Mouse (Mus musculus) monocyte, adult 2 months (primary cell): ENCODE measurements around the gene Plekha6.

Experiments
- DNase-seq, 2 experiments: peaks; one replicate each; pipeline ENCODE4 v3.0.0; 2022; ENCODE audit warnings: low spot score in 2 of 2, low read depth in 1 of 2

The Plekha6 gene

GRCm38 (mm10) chr1:133213901-133214300 is 49.9 kb downstream of the Plekha6 start:
- DNase-seq, result no peak

- DNase-seq, result no peak
Observed at GRCm38 (mm10) chr1:133214672-133215359, 50.8 kb downstream of the Plekha6 start.

GRCm38 (mm10) chr1:133215360-133215700 is 51.3 kb downstream of the Plekha6 start:
- no peak for DNase-seq

- no peak for DNase-seq
Observed at GRCm38 (mm10) chr1:133215753-133216152, 51.7 kb downstream of the Plekha6 start.

GRCm38 (mm10) chr1:133217031-133217430 is 53.0 kb downstream of the Plekha6 start:
- no peak for DNase-seq

GRCm38 (mm10) chr1:133219106-133219505 is 55.1 kb downstream of the Plekha6 start:
- no peak for DNase-seq

GRCm38 (mm10) chr1:133221459-133221858 is 57.4 kb downstream of the Plekha6 start:
- DNase-seq, result no peak

- DNase-seq, result no peak
Observed at GRCm38 (mm10) chr1:133222445-133222995, 58.5 kb downstream of the Plekha6 start.

- no peak for DNase-seq
Observed at GRCm38 (mm10) chr1:133224674-133225073, 60.7 kb downstream of the Plekha6 start.

- no peak for DNase-seq
Observed at GRCm38 (mm10) chr1:133225137-133225536, 61.1 kb downstream of the Plekha6 start.

GRCm38 (mm10) chr1:133225561-133225960 is 61.6 kb downstream of the Plekha6 start:
- DNase-seq, result no peak

GRCm38 (mm10) chr1:133225963-133226660 is 62.1 kb downstream of the Plekha6 start:
- DNase-seq, result no peak

GRCm38 (mm10) chr1:133226928-133227327 is 62.9 kb downstream of the Plekha6 start:
- no peak for DNase-seq

GRCm38 (mm10) chr1:133227378-133227777 is 63.4 kb downstream of the Plekha6 start:
- DNase-seq, result no peak

- no peak for DNase-seq
Observed at GRCm38 (mm10) chr1:133228809-133229487, 64.9 kb downstream of the Plekha6 start.

- DNase-seq, result no peak
Observed at GRCm38 (mm10) chr1:133231523-133232193, 67.6 kb downstream of the Plekha6 start.

- DNase-seq, result no peak
Observed at GRCm38 (mm10) chr1:133235909-133236308, 71.9 kb downstream of the Plekha6 start.

GRCm38 (mm10) chr1:133236693-133237440 is 72.9 kb downstream of the Plekha6 start:
- DNase-seq, result no peak

- DNase-seq, result no peak
Observed at GRCm38 (mm10) chr1:133237670-133238069, 73.7 kb downstream of the Plekha6 start.

- no peak for DNase-seq
Observed at GRCm38 (mm10) chr1:133239121-133239812, 75.3 kb downstream of the Plekha6 start.
